Mouse (Mus musculus) G1E (cell line): ENCODE measurements around the gene Dll1. TPM values are rescaled to one million over a fixed set of nuclear protein-coding genes. Genes with fewer than 3 reads are reported as not detected.

Experiments
- ATAC-seq: 2 replicates; pipeline ENCODE4 v1.8.0; 2016; ENCODE audit warnings: mild to moderate bottlenecking; ENCODE audit not compliant: insufficient number of reproducible peaks, poor library complexity, low FRiP score, severe bottlenecking; ENCODE audit errors: extremely low read depth
- DNase-seq: peaks from one replicate; pipeline ENCODE4 v3.0.0; 2012; ENCODE audit warnings: low spot score
- H3K27me3 ChIP-seq: 2 replicates; pipeline ENCODE4 v1.6.1; 2012; ENCODE audit warnings: mild to moderate bottlenecking, low read length, inconsistent platforms; ENCODE audit not compliant: insufficient read depth
- H3K36me3 ChIP-seq: replicated peaks from 2 replicates; pipeline ENCODE3; 2012; ENCODE audit warnings: mild to moderate bottlenecking, inconsistent platforms
- H3K4me1 ChIP-seq: 2 replicates; pipeline ENCODE4 v1.6.1; 2012; ENCODE audit warnings: low read depth, low read length, inconsistent platforms, mixed read lengths; ENCODE audit not compliant: insufficient read depth
- H3K4me3 ChIP-seq: 2 replicates; pipeline ENCODE4 v1.5.1; 2012; ENCODE audit warnings: low read depth, mild to moderate bottlenecking, inconsistent platforms, low read length, moderate library complexity, mixed read lengths
- H3K9me3 ChIP-seq: replicated peaks from 2 replicates; pipeline ENCODE4 v1.6.1; 2012; ENCODE audit warnings: inconsistent platforms
- CTCF ChIP-seq: IDR thresholded peaks from 2 replicates; pipeline ENCODE4 v1.5.1; 2012; ENCODE audit warnings: low read depth, low read length, inconsistent platforms, mixed read lengths
- GATA1 ChIP-seq: IDR thresholded peaks from 2 replicates; pipeline ENCODE4 v1.6.1; 2012; ENCODE audit warnings: borderline replicate concordance, low read length, inconsistent platforms, mixed read lengths
- GATA2 ChIP-seq: IDR thresholded peaks from 2 replicates; pipeline ENCODE4 v1.6.1; 2012; ENCODE audit warnings: low read depth, low read length, inconsistent platforms, borderline replicate concordance
- POLR2AphosphoS5 ChIP-seq: IDR thresholded peaks from 2 replicates; pipeline ENCODE4 v1.6.1; 2012; ENCODE audit warnings: low read depth, low read length, inconsistent platforms; ENCODE audit not compliant: insufficient replicate concordance
- TAL1 ChIP-seq: conservative IDR thresholded peaks from 2 replicates; pipeline ENCODE4 v1.6.1; 2012; ENCODE audit warnings: low read depth, low read length, inconsistent platforms, mixed read lengths
- polyA plus RNA-seq: library from polyadenylated mRNA; stranded (reverse); fragments of >175 nt; gene quantifications from 2 replicates; pipeline ENCODE4 v1.2.3, GENCODE M21; 2012
- total RNA-seq, 2 experiments: library from RNA; stranded (forward) in 1 of 2; stranded (reverse) in 1 of 2; fragments of 200-1000 nt in 1 of 2; fragments of >200 nt in 1 of 2; fragmentation: Nextera tagmentation in 1 of 2; gene quantifications; 2 replicates each; pipeline ENCODE4 v1.2.3; 2014 to 2017

The Dll1 gene
- total and polyA plus RNA-seq, 3 experiments, result not detected

- DNase-seq, result peak; percentile 59
- no peaks in the 10 kb centered on the region for H3K9me3 ChIP-seq
- peaks cover 17% of the 10 kb centered on the region for H3K27me3 ChIP-seq
- TF ChIP-seq GATA1 (no peak), POLR2AphosphoS5 (no peak), CTCF (no peak), TAL1 (no peak), GATA2 (no peak)
- peaks cover 26% of the 10 kb centered on the region for H3K4me1 ChIP-seq
- ATAC-seq, result peak; percentile 98
- peaks cover 14% of the 10 kb centered on the region for H3K36me3 ChIP-seq
- peak within 1 kb of the TSS; percentile 96 for H3K4me3 ChIP-seq
Observed at GRCm38 (mm10) chr17:15395997-15396675, 19.5 kb upstream of the Dll1 start, which contains the start of gene Fam120b. Gene Fam120b, plus strand, starts transcription at chr17:15396202.

- Histone ChIP-seq H3K4me3 (no peak overlapping the region), H3K9me3 (no peaks in the 10 kb centered on the region), H3K36me3 (no peaks in the 10 kb centered on the region), H3K27me3 (peaks cover 29% of the 10 kb centered on the region), H3K4me1 (peaks cover 3% of the 10 kb centered on the region)
- DNase-seq (no peak), ATAC-seq (no peak)
- TF ChIP-seq POLR2AphosphoS5, result no peak
- no peak for TF ChIP-seq GATA1
- TF ChIP-seq GATA2, result no peak
- no peak for TF ChIP-seq TAL1
- TF ChIP-seq CTCF, result no peak
Observed at GRCm38 (mm10) chr17:15389356-15389755, 12.7 kb upstream of the Dll1 start.

- Histone ChIP-seq H3K9me3 (no peaks in the 10 kb centered on the region), H3K4me1 (peaks cover 3% of the 10 kb centered on the region), H3K27me3 (peaks cover 24% of the 10 kb centered on the region), H3K36me3 (no peaks in the 10 kb centered on the region), H3K4me3 (no peak overlapping the region)
- ATAC-seq, result no peak
- no peak for DNase-seq
- TF ChIP-seq TAL1 (no peak), GATA1 (no peak), CTCF (no peak), POLR2AphosphoS5 (no peak), GATA2 (no peak)
Observed at GRCm38 (mm10) chr17:15388892-15389291, 12.2 kb upstream of the Dll1 start.

- Histone ChIP-seq H3K4me1 (no peaks in the 10 kb centered on the region), H3K9me3 (no peaks in the 10 kb centered on the region), H3K4me3 (no peak overlapping the region), H3K36me3 (no peaks in the 10 kb centered on the region), H3K27me3 (peaks cover 33% of the 10 kb centered on the region)
- DNase-seq, result no peak
- no peak for TF ChIP-seq POLR2AphosphoS5
- TF ChIP-seq TAL1, result no peak
- no peak for TF ChIP-seq GATA1
- no peak for TF ChIP-seq CTCF
- no peak for TF ChIP-seq GATA2
- ATAC-seq, result no peak
Observed at GRCm38 (mm10) chr17:15383360-15383759, 6.7 kb upstream of the Dll1 start.

GRCm38 (mm10) chr17:15381869-15382660 is 5.4 kb upstream of the Dll1 start:
- no peak for DNase-seq
- Histone ChIP-seq H3K36me3 (no peaks in the 10 kb centered on the region), H3K4me1 (no peaks in the 10 kb centered on the region)

GRCm38 (mm10) chr17:15381092-15381860 is 4.6 kb upstream of the Dll1 start:
- H3K4me3 ChIP-seq, result no peak overlapping the region

More at GRCm38 (mm10) chr17:15381869-15382660, 5.4 kb upstream of the Dll1 start:
- Histone ChIP-seq H3K4me3 (no peak overlapping the region), H3K9me3 (no peaks in the 10 kb centered on the region), H3K27me3 (peaks cover 32% of the 10 kb centered on the region)
- TF ChIP-seq CTCF (no peak), GATA1 (no peak), GATA2 (no peak), POLR2AphosphoS5 (no peak), TAL1 (no peak)
- no peak for ATAC-seq

More at GRCm38 (mm10) chr17:15381092-15381860, 4.6 kb upstream of the Dll1 start:
- H3K27me3 ChIP-seq, result peaks cover 35% of the 10 kb centered on the region
- H3K9me3 ChIP-seq, result no peaks in the 10 kb centered on the region
- no peak for TF ChIP-seq TAL1
- no peak for TF ChIP-seq CTCF
- TF ChIP-seq GATA2, result no peak
- ATAC-seq (no peak), DNase-seq (no peak)
- no peaks in the 10 kb centered on the region for H3K4me1 ChIP-seq
- no peaks in the 10 kb centered on the region for H3K36me3 ChIP-seq
